Mouse (Mus musculus): ENCODE results near the gene Cfap69. TPM values are rescaled to one million over a fixed set of nuclear protein-coding genes. Genes with fewer than 3 reads are reported as not detected.

The Cfap69 gene
- 0.38 and 1.3 TPM in 2 replicates for polyA plus RNA-seq (2015; fragmentation: Nextera tagmentation; extraction: Ambion mirVana)

DNA sequence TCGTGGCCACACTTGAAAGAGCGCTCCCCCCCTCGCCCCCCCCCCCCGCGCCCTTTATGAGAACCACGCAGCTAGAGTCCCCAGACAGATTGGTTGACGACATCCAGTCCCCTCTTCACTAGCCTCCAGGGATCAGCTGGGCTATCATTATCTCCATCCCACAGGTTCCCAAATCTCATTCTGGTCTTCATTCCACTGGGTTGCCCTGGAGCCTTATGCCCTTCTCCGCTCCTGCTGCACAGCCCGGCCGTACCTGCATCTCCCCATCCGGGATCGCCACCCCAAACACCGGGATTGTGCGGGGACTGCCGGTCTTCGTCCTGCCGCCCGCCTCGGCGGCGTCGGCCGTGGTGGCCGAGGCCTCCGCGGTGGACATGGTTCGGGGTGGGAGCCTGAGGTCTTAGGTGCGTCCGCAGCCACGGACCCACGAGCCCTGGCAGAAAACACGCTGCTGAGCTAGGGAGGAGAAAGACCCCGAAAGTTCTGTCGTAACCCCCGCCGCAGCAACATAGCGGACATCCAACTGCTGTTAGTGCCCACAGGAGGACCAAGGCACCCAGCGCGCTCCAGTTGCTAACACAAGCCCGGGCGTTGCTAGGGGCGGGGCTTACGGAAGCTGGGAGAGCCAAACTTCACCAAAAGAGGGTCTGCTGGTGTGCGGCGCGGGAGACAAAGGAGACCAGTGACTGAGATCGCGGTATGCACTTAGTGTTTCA lies at the start of gene Cfap69:
Cfap69 (minus strand) TSS at position 585 of the 716 bp plus-strand sequence.
- H3K4me3 ChIP-seq (ENCODE audit: low read depth, low read length): peak within 1 kb of the TSS; percentile 48
- H3K4me1 ChIP-seq (replicated peaks; ENCODE audit: control insufficient read depth, insufficient read depth, low read length): 0 out of 2 replicates have a peak, but pooled peaks cover 3% of the 10 kb centered on the region
- H3K27me3 ChIP-seq (replicated peaks; ENCODE audit: control insufficient read depth, insufficient read depth, low read length): no peaks in the 10 kb centered on the region
- H3K9ac ChIP-seq (ENCODE audit: low read depth, low read length): peak within 1 kb of the TSS; percentile 48
- H3K27ac ChIP-seq (ENCODE audit: low read depth, low read length): no peak within 1 kb of the TSS
- WGBS: 1% methylated on average over 48 of the region's 48 CpGs
- no peaks in the 10 kb centered on the region for H3K9me3 ChIP-seq (ENCODE audit: control insufficient read depth)
- H3K4me2 ChIP-seq (replicated peaks; ENCODE audit: low read depth): peak within 1 kb of the TSS; percentile 99
- TF ChIP-seq CTCF (IDR thresholded peaks at IDR 0.05; ENCODE audit: low read depth): 0 out of 2 replicates have a peak, but pooled peaks have one; percentile 5
- peak; percentile 74 for ATAC-seq
- H3K36me3 ChIP-seq (ENCODE audit: control insufficient read depth, insufficient read depth): no peaks in the 10 kb centered on the region

- H3K27me3 ChIP-seq (replicated peaks; ENCODE audit: control insufficient read depth, insufficient read depth, low read length): no peaks in the 10 kb centered on the region
- H3K27ac ChIP-seq (ENCODE audit: low read depth, low read length): no peak overlapping the region
- ATAC-seq: no peak
- no peaks in the 10 kb centered on the region for H3K36me3 ChIP-seq (ENCODE audit: control insufficient read depth, insufficient read depth)
- H3K4me1 ChIP-seq (replicated peaks; ENCODE audit: control insufficient read depth, insufficient read depth, low read length): no peaks in the 10 kb centered on the region
- no peak overlapping the region for H3K4me3 ChIP-seq (ENCODE audit: low read depth, low read length)
- no peaks in the 10 kb centered on the region for H3K9me3 ChIP-seq (ENCODE audit: control insufficient read depth)
- H3K4me2 ChIP-seq (replicated peaks; ENCODE audit: low read depth): no peak overlapping the region
- TF ChIP-seq CTCF (IDR thresholded peaks at IDR 0.05; ENCODE audit: low read depth): no peak
- 73% methylated on average over 4 of the region's 4 CpGs for WGBS
- H3K9ac ChIP-seq (ENCODE audit: low read depth, low read length): no peak overlapping the region
These were observed 47.0 kb upstream of the Cfap69 start for GRCm38 (mm10) chr5:5711032-5711431.

DNA sequence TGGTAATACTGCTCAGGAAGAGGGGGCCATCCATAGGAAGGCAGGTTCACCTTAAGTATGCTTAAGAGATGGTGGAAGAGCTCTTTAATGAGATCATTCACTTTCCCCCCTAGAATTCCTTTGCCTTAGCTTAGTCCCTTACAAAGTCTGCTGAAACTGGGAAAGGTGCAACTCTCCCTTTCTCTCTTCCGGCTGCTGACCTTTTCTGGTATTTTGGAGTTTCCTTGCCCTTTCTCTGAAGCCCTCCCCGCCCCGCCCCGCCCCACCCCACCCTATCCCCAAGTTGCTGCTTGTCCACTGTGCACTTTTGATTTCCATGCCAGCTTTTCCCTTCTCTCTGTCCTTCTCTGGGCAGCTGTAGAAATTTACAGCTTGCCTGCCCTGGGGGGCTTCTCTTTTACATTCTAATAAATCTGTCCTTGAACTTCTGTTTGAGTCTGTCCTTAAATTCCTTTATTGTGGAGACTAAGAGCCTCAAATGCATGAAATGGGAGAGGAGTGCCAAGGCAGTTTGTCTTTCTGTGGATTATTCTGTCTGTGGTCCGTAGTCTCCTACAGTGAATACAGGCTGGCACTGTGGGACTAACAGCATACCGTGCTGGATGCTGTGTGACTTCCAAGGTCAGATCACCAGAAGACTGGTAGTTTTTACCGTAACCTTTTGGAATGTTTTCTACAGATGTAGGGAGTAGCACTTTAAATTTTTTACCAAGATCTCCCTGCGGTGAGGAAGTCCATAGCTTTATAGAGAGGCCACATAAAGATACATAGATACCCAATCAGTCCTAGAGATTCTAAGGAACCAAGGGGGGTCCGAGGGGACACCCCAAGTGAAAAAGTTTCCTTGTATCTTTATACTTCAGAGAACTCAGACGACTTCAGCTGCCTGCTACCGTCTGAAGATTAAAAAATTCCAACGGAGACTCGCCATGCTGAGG lies 43.6 kb upstream of the Cfap69 start:
- ATAC-seq: peak; percentile 51; the same call in 1 of the 2 replicates
- Histone ChIP-seq H3K4me1 (replicated peaks; ENCODE audit: control insufficient read depth, insufficient read depth, low read length) (no peaks in the 10 kb centered on the region), H3K4me3 (ENCODE audit: low read depth, low read length) (peak overlapping the region; percentile 35), H3K36me3 (ENCODE audit: control insufficient read depth, insufficient read depth) (no peaks in the 10 kb centered on the region), H3K9ac (ENCODE audit: low read depth, low read length) (no peak overlapping the region), H3K9me3 (ENCODE audit: control insufficient read depth) (no peaks in the 10 kb centered on the region), H3K27ac (ENCODE audit: low read depth, low read length) (no peak overlapping the region), H3K4me2 (replicated peaks; ENCODE audit: low read depth) (peak overlapping the region; percentile 54), H3K27me3 (replicated peaks; ENCODE audit: control insufficient read depth, insufficient read depth, low read length) (no peaks in the 10 kb centered on the region)
- 41% methylated on average over 13 of the region's 13 CpGs for WGBS
- no peak for TF ChIP-seq CTCF (IDR thresholded peaks at IDR 0.05; ENCODE audit: low read depth)

DNA sequence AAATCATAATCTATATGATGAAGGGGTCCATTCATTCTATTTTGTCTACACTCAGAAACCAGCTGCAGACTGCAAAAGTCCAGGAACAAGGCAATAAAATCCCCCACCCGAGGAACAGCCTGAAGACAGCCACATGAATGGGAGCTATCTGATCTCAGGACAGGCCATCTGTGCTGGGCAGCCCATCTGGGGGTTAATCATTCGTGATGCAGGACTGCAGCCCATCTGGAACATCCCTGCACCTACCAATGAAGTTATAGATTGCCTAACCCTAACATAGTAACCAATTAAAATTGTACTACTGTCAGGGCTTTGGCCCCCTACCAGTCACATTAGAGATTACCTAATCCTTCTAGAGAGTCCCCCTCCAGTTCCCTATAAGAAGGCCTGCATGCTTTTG lies 41.0 kb upstream of the Cfap69 start:
- 19% methylated on average over 2 of the region's 2 CpGs for WGBS
- H3K4me2 ChIP-seq (replicated peaks; ENCODE audit: low read depth): no peak overlapping the region
- H3K4me1 ChIP-seq (replicated peaks; ENCODE audit: control insufficient read depth, insufficient read depth, low read length): no peaks in the 10 kb centered on the region
- TF ChIP-seq CTCF (IDR thresholded peaks at IDR 0.05; ENCODE audit: low read depth): no peak
- H3K36me3 ChIP-seq (ENCODE audit: control insufficient read depth, insufficient read depth): no peaks in the 10 kb centered on the region
- H3K9me3 ChIP-seq (ENCODE audit: control insufficient read depth): no peaks in the 10 kb centered on the region
- H3K4me3 ChIP-seq (ENCODE audit: low read depth, low read length): no peak overlapping the region
- no peak overlapping the region for H3K9ac ChIP-seq (ENCODE audit: low read depth, low read length)
- H3K27me3 ChIP-seq (replicated peaks; ENCODE audit: control insufficient read depth, insufficient read depth, low read length): no peaks in the 10 kb centered on the region
- ATAC-seq: no peak
- no peak overlapping the region for H3K27ac ChIP-seq (ENCODE audit: low read depth, low read length)

- Histone ChIP-seq H3K27ac (ENCODE audit: low read depth, low read length) (no peak overlapping the region), H3K4me1 (replicated peaks; ENCODE audit: control insufficient read depth, insufficient read depth, low read length) (no peaks in the 10 kb centered on the region), H3K36me3 (ENCODE audit: control insufficient read depth, insufficient read depth) (no peaks in the 10 kb centered on the region), H3K27me3 (replicated peaks; ENCODE audit: control insufficient read depth, insufficient read depth, low read length) (no peaks in the 10 kb centered on the region), H3K4me2 (replicated peaks; ENCODE audit: low read depth) (no peak overlapping the region), H3K9ac (ENCODE audit: low read depth, low read length) (no peak overlapping the region), H3K4me3 (ENCODE audit: low read depth, low read length) (no peak overlapping the region), H3K9me3 (ENCODE audit: control insufficient read depth) (no peaks in the 10 kb centered on the region)
- TF ChIP-seq CTCF (IDR thresholded peaks at IDR 0.05; ENCODE audit: low read depth): no peak
- no peak for ATAC-seq
- WGBS: 79% methylated on average over 2 of the region's 2 CpGs
These were observed 36.3 kb upstream of the Cfap69 start for GRCm38 (mm10) chr5:5700386-5700785.

DNA sequence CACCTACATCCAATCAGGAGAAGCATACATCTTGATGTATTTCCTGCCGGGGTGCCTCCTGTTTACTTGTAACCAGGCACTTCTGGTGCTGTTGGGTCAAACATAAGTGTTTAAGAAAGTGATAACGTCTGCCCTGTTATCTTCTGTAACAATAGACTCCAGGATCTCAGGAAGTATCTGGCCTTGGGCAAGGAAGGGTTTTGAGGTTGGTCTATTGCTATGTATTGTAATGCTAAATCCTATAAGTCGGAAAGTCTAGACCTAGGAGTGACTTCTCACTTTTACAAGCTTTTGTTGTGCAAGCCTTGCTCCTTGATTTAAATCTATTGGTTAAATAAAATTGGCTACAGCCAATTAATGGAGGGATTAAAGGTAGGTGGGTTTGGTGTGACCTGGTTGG lies 34.8 kb upstream of the Cfap69 start:
- Histone ChIP-seq H3K27ac (ENCODE audit: low read depth, low read length) (no peak overlapping the region), H3K36me3 (ENCODE audit: control insufficient read depth, insufficient read depth) (no peaks in the 10 kb centered on the region), H3K27me3 (replicated peaks; ENCODE audit: control insufficient read depth, insufficient read depth, low read length) (no peaks in the 10 kb centered on the region), H3K9ac (ENCODE audit: low read depth, low read length) (no peak overlapping the region), H3K9me3 (ENCODE audit: control insufficient read depth) (no peaks in the 10 kb centered on the region), H3K4me1 (replicated peaks; ENCODE audit: control insufficient read depth, insufficient read depth, low read length) (no peaks in the 10 kb centered on the region), H3K4me2 (replicated peaks; ENCODE audit: low read depth) (no peak overlapping the region), H3K4me3 (ENCODE audit: low read depth, low read length) (no peak overlapping the region)
- TF ChIP-seq CTCF (IDR thresholded peaks at IDR 0.05; ENCODE audit: low read depth): no peak
- no peak for ATAC-seq
- 49% methylated on average over 3 of the region's 3 CpGs for WGBS
